Mouse (Mus musculus) forebrain, embryonic 11.5 days (tissue): ENCODE measurements around the gene Sec22c. TPM values are rescaled to one million over a fixed set of nuclear protein-coding genes. Genes with fewer than 3 reads are reported as not detected.
A peak's percentile ranks its signal among the peaks of the same experiment; 100 is the strongest.

Experiments
- ATAC-seq: fragments of 200-750 bp; cut with Nextera tagmentation; replicated peaks from 2 replicates; pipeline ENCODE4 v1.8.0; 2017; ENCODE audit warnings: moderate TSS enrichment; ENCODE audit not compliant: low FRiP score
- DNase-seq: peaks from one replicate; pipeline ENCODE4 v3.0.0-alpha.2; 2017; ENCODE audit warnings: low spot score
- H3K27ac ChIP-seq: fragments of 300-500 bp; sonication (generic); 2 replicates; pipeline ENCODE4 v1.5.1; 2014; ENCODE audit warnings: low read depth, low read length
- H3K27me3 ChIP-seq: fragments of 300-500 bp; sonication (generic); 2 replicates; pipeline ENCODE4 v1.6.1; 2014; ENCODE audit warnings: mild to moderate bottlenecking, low read length, mixed read lengths; ENCODE audit not compliant: control insufficient read depth, insufficient read depth
- H3K36me3 ChIP-seq: fragments of 300-500 bp; sonication (generic); 2 replicates; pipeline ENCODE4 v1.6.1; 2014; ENCODE audit warnings: mild to moderate bottlenecking, low read length, moderate library complexity, mixed read lengths; ENCODE audit not compliant: control insufficient read depth, insufficient read depth
- H3K4me1 ChIP-seq: fragments of 300-500 bp; sonication (generic); replicated peaks from 2 replicates; pipeline ENCODE4 v1.6.1; 2014; ENCODE audit warnings: low read length, mixed read lengths; ENCODE audit not compliant: control insufficient read depth, insufficient read depth
- H3K4me2 ChIP-seq: fragments of 300-500 bp; sonication (generic); 2 replicates; pipeline ENCODE4 v1.6.1; 2014; ENCODE audit warnings: low read depth, mild to moderate bottlenecking, low read length, moderate library complexity, mixed read lengths; ENCODE audit not compliant: severe bottlenecking
- H3K4me3 ChIP-seq: fragments of 300-500 bp; sonication (generic); 2 replicates; pipeline ENCODE4 v1.5.1; 2014; ENCODE audit warnings: low read depth, low read length
- H3K9ac ChIP-seq: fragments of 300-500 bp; sonication (generic); 2 replicates; pipeline ENCODE4 v1.6.1; 2014; ENCODE audit warnings: low read length
- H3K9me3 ChIP-seq: fragments of 300-500 bp; sonication (generic); 2 replicates; pipeline ENCODE4 v1.6.1; 2016; ENCODE audit warnings: low read length, mixed read lengths; ENCODE audit not compliant: control insufficient read depth
- WGBS: fragments of 180-500 bp; shearing (Covaris S2); extraction: QIAGEN DNeasy Blood & Tissue Kit; methylation state at CpG from one replicate; pipeline ENCODE4 v1.1.7; 2014; 5-methylcytosine and 5-hydroxymethylcytosine counted together
- polyA plus RNA-seq: library from polyadenylated mRNA; unstranded; fragments of >200 nt; fragmentation: Nextera tagmentation; extraction: Ambion mirVana; gene quantifications from 2 replicates; pipeline ENCODE4 v1.2.1, GENCODE M21; 2014

The Sec22c gene
- polyA plus RNA-seq, 1 experiment from 2014 or later = 17.5 TPM

GRCm38 (mm10) chr9:121653668-121654067 lies 51.6 kb downstream of the Sec22c start:
- ATAC-seq = no peak

GRCm38 (mm10) chr9:121647026-121647425 lies 58.3 kb downstream of the Sec22c start:
- 86% methylated on average over 7 of the region's 7 CpGs for WGBS
- Histone ChIP-seq H3K27ac (no peak overlapping the region), H3K4me1 (peaks cover 6% of the 10 kb centered on the region), H3K4me3 (no peak overlapping the region), H3K36me3 (no peaks in the 10 kb centered on the region), H3K9ac (no peak overlapping the region), H3K27me3 (peaks cover 22% of the 10 kb centered on the region), H3K9me3 (no peaks in the 10 kb centered on the region), H3K4me2 (no peak overlapping the region)
- no peak for ATAC-seq
- DNase-seq = no peak

More at GRCm38 (mm10) chr9:121653668-121654067, 51.6 kb downstream of the Sec22c start:
- DNase-seq = no peak
- Histone ChIP-seq H3K27ac (no peak overlapping the region), H3K9me3 (no peaks in the 10 kb centered on the region), H3K9ac (no peak overlapping the region), H3K27me3 (no peaks in the 10 kb centered on the region), H3K4me3 (no peak overlapping the region), H3K36me3 (no peaks in the 10 kb centered on the region), H3K4me1 (no peaks in the 10 kb centered on the region), H3K4me2 (no peak overlapping the region)
- 87% methylated on average over 10 of the region's 10 CpGs for WGBS

GRCm38 (mm10) chr9:121644855-121645254 lies 60.4 kb downstream of the Sec22c start:
- no peaks in the 10 kb centered on the region for H3K9me3 ChIP-seq
- WGBS = 88% methylated on average over 3 of the region's 3 CpGs
- no peak overlapping the region for H3K4me2 ChIP-seq
- no peak for ATAC-seq
- H3K4me1 ChIP-seq = peaks cover 8% of the 10 kb centered on the region
- H3K36me3 ChIP-seq = no peaks in the 10 kb centered on the region
- H3K27ac ChIP-seq = no peak overlapping the region
- H3K4me3 ChIP-seq = no peak overlapping the region
- no peak overlapping the region for H3K9ac ChIP-seq
- H3K27me3 ChIP-seq = peaks cover 40% of the 10 kb centered on the region
- no peak for DNase-seq

DNA sequence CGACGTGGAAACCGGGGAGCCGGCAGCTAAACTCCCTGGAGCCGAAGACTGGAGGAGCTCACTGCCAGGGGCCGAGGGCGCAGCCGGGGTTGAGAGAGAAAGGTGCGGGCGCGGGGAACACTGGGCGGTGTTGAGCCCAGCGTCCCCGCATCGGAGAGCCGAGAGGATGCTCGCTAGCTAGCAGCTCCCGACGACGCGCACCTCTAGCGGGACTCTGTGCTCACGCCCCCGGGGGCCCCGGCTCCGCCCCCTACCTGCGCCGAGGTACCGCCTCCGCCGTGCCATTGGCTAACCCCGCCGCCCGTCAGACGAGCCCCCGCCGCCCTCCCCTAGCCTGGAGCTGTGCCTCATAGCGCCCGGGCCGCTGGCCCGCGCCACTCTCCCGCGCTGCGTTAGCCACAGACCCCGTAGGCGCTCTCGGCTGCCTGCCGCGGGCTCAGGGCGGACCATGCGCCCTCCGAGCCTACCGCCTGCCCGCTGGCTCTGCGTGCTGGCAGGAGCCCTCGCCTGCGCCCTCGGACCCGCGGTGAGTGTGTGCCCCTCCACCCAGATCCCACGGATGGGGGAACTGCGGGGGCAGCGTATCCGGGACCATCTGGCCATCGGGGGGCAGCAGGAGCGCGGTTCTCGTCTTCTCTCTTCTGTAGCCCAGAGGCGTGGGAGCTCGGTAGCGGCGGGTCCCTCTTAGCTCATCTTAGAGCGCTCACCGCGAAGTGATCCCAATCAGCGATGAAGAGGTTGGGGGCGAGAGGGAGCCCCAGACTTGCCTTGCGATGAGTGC lies 62.7 kb downstream of the Sec22c start, which contains the start of gene Vipr1:
Vipr1 (plus strand) TSS at position 316 of the 781 bp plus-strand sequence.
- Histone ChIP-seq H3K27me3 (peaks cover 40% of the 10 kb centered on the region), H3K4me1 (peaks cover 8% of the 10 kb centered on the region), H3K36me3 (no peaks in the 10 kb centered on the region), H3K9ac (peak within 1 kb of the TSS; percentile 60), H3K4me3 (peak within 1 kb of the TSS; percentile 44), H3K9me3 (no peaks in the 10 kb centered on the region), H3K27ac (no peak within 1 kb of the TSS), H3K4me2 (peak within 1 kb of the TSS; percentile 81)
- DNase-seq (peak; percentile 88), ATAC-seq (peak; percentile 89)
- WGBS = under 1% methylated on average over 79 of the region's 79 CpGs

- ATAC-seq (peak; percentile 63), DNase-seq (peak; percentile 84)
- under 1% methylated on average over 25 of the region's 26 CpGs for WGBS
- Histone ChIP-seq H3K27me3 (peaks cover 40% of the 10 kb centered on the region), H3K27ac (no peak within 1 kb of the TSS), H3K9me3 (no peaks in the 10 kb centered on the region), H3K9ac (peak within 1 kb of the TSS; percentile 60), H3K4me3 (peak within 1 kb of the TSS; percentile 44), H3K36me3 (no peaks in the 10 kb centered on the region), H3K4me1 (peaks cover 8% of the 10 kb centered on the region), H3K4me2 (peak within 1 kb of the TSS; percentile 81)
Observed at GRCm38 (mm10) chr9:121642001-121642400, 63.3 kb downstream of the Sec22c start, which contains the start of gene Lyzl4. Gene Lyzl4, minus strand, starts transcription at chr9:121642096.

DNA sequence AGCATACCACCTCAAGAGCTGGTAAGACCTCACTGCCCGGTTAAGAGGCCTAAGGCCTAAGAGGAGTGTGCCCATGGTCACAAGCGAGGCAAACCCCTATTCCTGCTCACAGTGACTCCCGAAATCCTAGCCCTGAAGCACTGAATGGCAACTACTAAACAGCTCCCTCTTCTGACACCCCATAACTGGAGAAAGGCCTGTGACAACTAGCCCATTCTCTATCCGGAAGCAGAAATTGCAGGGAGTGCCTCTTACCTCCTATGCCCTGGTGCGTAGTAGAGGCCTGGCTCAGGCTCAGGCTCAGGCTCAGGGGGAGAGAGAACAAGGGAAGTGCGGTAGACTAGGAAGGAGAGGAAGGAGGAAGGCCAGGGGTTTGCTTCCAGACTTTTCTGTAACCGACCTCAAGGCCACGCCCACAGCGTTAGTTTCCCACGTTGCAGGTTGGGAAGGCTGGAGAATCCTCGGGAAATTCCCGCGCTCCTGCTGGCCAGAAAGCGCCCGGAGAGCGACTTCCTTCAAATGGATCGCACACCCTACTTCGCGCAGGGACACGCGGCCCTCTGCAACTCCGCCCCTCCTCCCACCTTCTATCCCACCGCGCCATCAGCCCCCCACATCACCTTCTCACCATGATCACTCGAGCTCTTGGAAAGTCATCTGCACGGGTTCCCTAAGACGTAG lies 63.9 kb downstream of the Sec22c start:
- H3K4me3 ChIP-seq = peak overlapping the region; percentile 44
- H3K27ac ChIP-seq = no peak overlapping the region
- peak overlapping the region; percentile 81 for H3K4me2 ChIP-seq
- ATAC-seq (no peak; the same call in 1 of the 2 replicates), DNase-seq (no peak)
- no peak overlapping the region; the same call in 1 of the 2 replicates for H3K9ac ChIP-seq
- WGBS = 13% methylated on average over 27 of the region's 27 CpGs
- no peaks in the 10 kb centered on the region for H3K9me3 ChIP-seq
- H3K27me3 ChIP-seq = peaks cover 40% of the 10 kb centered on the region
- H3K36me3 ChIP-seq = no peaks in the 10 kb centered on the region
- H3K4me1 ChIP-seq = peaks cover 8% of the 10 kb centered on the region

- no peak overlapping the region for H3K4me2 ChIP-seq
- WGBS = 48% methylated on average over 16 of the region's 16 CpGs
- ATAC-seq = no peak
Observed at GRCm38 (mm10) chr9:121639790-121640189, 65.5 kb downstream of the Sec22c start.

DNA sequence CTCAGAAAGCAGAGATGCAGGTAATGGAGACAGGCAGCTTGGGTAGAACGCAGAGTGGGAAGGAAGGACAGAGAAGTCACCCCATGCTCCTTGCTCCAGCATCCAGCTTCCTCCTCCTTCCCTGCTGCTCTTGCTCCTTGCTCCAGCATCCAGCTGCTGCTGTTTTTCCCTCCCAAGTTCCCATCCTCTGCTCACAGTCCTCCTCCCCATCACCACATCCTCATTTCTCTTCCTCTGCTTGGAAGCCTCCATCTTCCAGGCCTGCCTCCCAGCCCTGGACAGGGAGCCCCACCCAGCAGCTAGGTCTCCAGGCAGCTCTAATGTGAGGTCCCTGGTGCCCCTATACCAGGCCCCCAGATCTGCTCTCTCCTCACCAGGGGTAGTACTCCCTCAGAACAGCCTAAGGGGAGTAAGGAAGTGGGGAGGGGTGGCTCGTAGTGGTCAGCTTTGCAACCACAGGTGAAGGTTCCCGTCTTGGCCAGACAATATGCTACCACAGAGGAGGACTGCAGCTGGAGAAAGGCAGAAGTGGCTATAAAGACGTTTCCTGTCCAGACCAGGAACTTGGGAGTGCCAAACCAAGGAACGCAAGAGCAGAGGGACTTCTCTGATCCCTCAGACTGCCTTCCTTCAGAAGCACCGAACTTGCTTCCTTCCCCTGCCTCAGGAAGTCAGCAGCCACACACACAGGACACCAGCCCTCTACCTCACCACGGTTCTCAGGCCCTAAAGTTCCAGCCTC lies 69.3 kb downstream of the Sec22c start:
- DNase-seq = no peak
- no peak for ATAC-seq
- Histone ChIP-seq H3K9me3 (no peaks in the 10 kb centered on the region), H3K4me3 (no peak overlapping the region), H3K4me2 (no peak overlapping the region), H3K9ac (no peak overlapping the region), H3K27me3 (peaks cover 8% of the 10 kb centered on the region), H3K4me1 (no peaks in the 10 kb centered on the region), H3K27ac (no peak overlapping the region), H3K36me3 (no peaks in the 10 kb centered on the region)
- WGBS = 64% methylated on average over 7 of the region's 7 CpGs

More at GRCm38 (mm10) chr9:121639790-121640189, 65.5 kb downstream of the Sec22c start:
- no peak for DNase-seq
- Histone ChIP-seq H3K9ac (no peak overlapping the region), H3K4me3 (no peak overlapping the region), H3K4me1 (peaks cover 8% of the 10 kb centered on the region), H3K9me3 (no peaks in the 10 kb centered on the region), H3K27me3 (peaks cover 40% of the 10 kb centered on the region), H3K27ac (no peak overlapping the region), H3K36me3 (no peaks in the 10 kb centered on the region)
